Mouse (Mus musculus) kidney, adult 2 months (tissue): ENCODE data around the gene Cdh15. TPM values are rescaled to one million over a fixed set of nuclear protein-coding genes. Genes with fewer than 3 reads are reported as not detected.

Experiments
- DNase-seq: peaks from one replicate; pipeline ENCODE4 v3.0.0; 2021
- H3K27ac ChIP-seq: fragments of 200-500 bp; 2 replicates; pipeline ENCODE4 v1.5.1; 2012; ENCODE audit warnings: low read depth, low read length, control low read depth, inconsistent platforms; ENCODE audit not compliant: insufficient read depth
- H3K27me3 ChIP-seq: fragments of 200-500 bp; replicated peaks from 2 replicates; pipeline ENCODE4 v1.6.1; 2012; ENCODE audit warnings: mild to moderate bottlenecking, moderate library complexity, low read length, inconsistent platforms; ENCODE audit not compliant: control insufficient read depth, insufficient read depth
- H3K36me3 ChIP-seq: fragments of 200-500 bp; 2 replicates; pipeline ENCODE4 v1.6.1; 2012; ENCODE audit warnings: mild to moderate bottlenecking, moderate library complexity, low read length, inconsistent platforms; ENCODE audit not compliant: control insufficient read depth, insufficient read depth
- H3K4me1 ChIP-seq: fragments of 200-500 bp; 2 replicates; pipeline ENCODE4 v1.6.1; 2011; ENCODE audit warnings: low read length; ENCODE audit not compliant: control insufficient read depth, insufficient read depth
- H3K4me3 ChIP-seq: fragments of 200-500 bp; 2 replicates; pipeline ENCODE4 v1.5.1; 2011; ENCODE audit warnings: mild to moderate bottlenecking, low read depth, low read length, control low read depth; ENCODE audit not compliant: insufficient read depth
- CTCF ChIP-seq: fragments of 200-500 bp; conservative IDR thresholded peaks from 2 replicates; pipeline ENCODE4 v1.5.1; 2011; ENCODE audit warnings: low read depth, mild to moderate bottlenecking, control low read depth, low read length, moderate library complexity, mixed read lengths; ENCODE audit not compliant: insufficient read depth, insufficient read length
- POLR2A ChIP-seq: fragments of 200-500 bp; IDR thresholded peaks from one replicate; pipeline ENCODE4 v1.6.1; 2011; ENCODE audit warnings: low read depth, low read length, control low read depth
- WGBS: fragments of 180-500 bp; shearing (Covaris S2); methylation state at CpG from one replicate; pipeline ENCODE4 v1.1.7; 2018; 5-methylcytosine and 5-hydroxymethylcytosine counted together
- polyA plus RNA-seq: library from polyadenylated mRNA; depleted of rRNA; stranded (reverse); fragments of >200 nt; gene quantifications from 2 replicates; pipeline ENCODE4 v1.2.3, GENCODE M21; 2012

Cdh15 gene
- polyA plus RNA-seq, 1 experiment, result 0.11 TPM

GRCm38 (mm10) chr8:122825408-122825807 is 22.4 kb upstream of the Cdh15 start:
- Histone ChIP-seq H3K4me3 (no peak overlapping the region), H3K27ac (no peak overlapping the region; the same call in 1 of the 2 replicates), H3K27me3 (no peaks in the 10 kb centered on the region), H3K36me3 (no peaks in the 10 kb centered on the region), H3K4me1 (peaks cover 12% of the 10 kb centered on the region)
- no peak for DNase-seq
- 68% methylated on average over 8 of the region's 8 CpGs for WGBS
- TF ChIP-seq CTCF (no peak), POLR2A (no peak)

- no peak for DNase-seq
- H3K27me3 ChIP-seq, result no peaks in the 10 kb centered on the region
- H3K4me1 ChIP-seq, result peaks cover 9% of the 10 kb centered on the region
- no peaks in the 10 kb centered on the region for H3K36me3 ChIP-seq
- H3K4me3 ChIP-seq, result no peak overlapping the region
- 70% methylated on average over 3 of the region's 3 CpGs for WGBS
- no peak overlapping the region for H3K27ac ChIP-seq
- TF ChIP-seq CTCF, result no peak
These were observed 18.4 kb upstream of the Cdh15 start for GRCm38 (mm10) chr8:122829396-122829795.

- H3K27me3 ChIP-seq, result no peaks in the 10 kb centered on the region
- DNase-seq, result peak; percentile 91
- TF ChIP-seq POLR2A (no peak), CTCF (peak; percentile 99; the same call in 1 of the 2 replicates)
- H3K36me3 ChIP-seq, result no peaks in the 10 kb centered on the region
- H3K4me1 ChIP-seq, result peaks cover 2% of the 10 kb centered on the region
- no peak overlapping the region for H3K27ac ChIP-seq
- H3K4me3 ChIP-seq, result no peak overlapping the region
- WGBS, result 38% methylated on average over 8 of the region's 8 CpGs
These were observed 17.3 kb upstream of the Cdh15 start for GRCm38 (mm10) chr8:122830349-122831061.

- Histone ChIP-seq H3K4me3 (no peak overlapping the region), H3K27ac (no peak overlapping the region), H3K4me1 (no peaks in the 10 kb centered on the region), H3K27me3 (no peaks in the 10 kb centered on the region), H3K36me3 (no peaks in the 10 kb centered on the region)
- peak; percentile 52 for DNase-seq
- no peak for TF ChIP-seq CTCF
- no peak for TF ChIP-seq POLR2A
- 79% methylated on average over 8 of the region's 8 CpGs for whole genome bisulfite sequencing
These were observed 13.3 kb upstream of the Cdh15 start for GRCm38 (mm10) chr8:122834416-122834815.

DNA sequence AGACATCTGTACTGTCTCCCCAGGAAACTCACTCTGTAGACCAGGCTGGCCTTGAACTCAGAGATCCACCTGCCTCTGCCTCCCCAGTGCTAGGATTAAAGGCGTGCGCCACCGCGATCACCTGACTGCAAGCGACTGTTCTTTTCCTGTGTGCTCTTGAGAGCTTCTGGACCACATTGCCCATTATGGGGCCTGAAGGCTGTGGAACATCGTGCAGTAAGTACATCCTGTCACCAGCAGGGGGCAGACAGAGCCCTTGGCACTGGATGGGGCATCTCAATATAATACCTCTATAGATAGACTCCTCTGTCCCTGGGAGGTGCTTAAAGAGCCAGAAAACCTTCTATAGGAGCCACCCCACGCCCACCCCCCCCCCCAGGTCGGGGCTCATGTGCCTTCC is 12.8 kb upstream of the Cdh15 start:
- H3K36me3 ChIP-seq, result no peaks in the 10 kb centered on the region
- no peaks in the 10 kb centered on the region for H3K4me1 ChIP-seq
- no peak overlapping the region for H3K27ac ChIP-seq
- TF ChIP-seq CTCF (peak; percentile 91), POLR2A (no peak)
- H3K27me3 ChIP-seq, result no peaks in the 10 kb centered on the region
- DNase-seq, result peak; percentile 76
- H3K4me3 ChIP-seq, result no peak overlapping the region
- 23% methylated on average over 8 of the region's 8 CpGs for WGBS

- Histone ChIP-seq H3K27me3 (no peaks in the 10 kb centered on the region), H3K27ac (no peak overlapping the region), H3K36me3 (no peaks in the 10 kb centered on the region), H3K4me1 (no peaks in the 10 kb centered on the region), H3K4me3 (no peak overlapping the region)
- 82% methylated on average over 12 of the region's 12 CpGs for WGBS
- TF ChIP-seq POLR2A (no peak), CTCF (no peak)
- no peak for DNase-seq
These were observed 11.6 kb upstream of the Cdh15 start for GRCm38 (mm10) chr8:122836199-122836598.

- no peak overlapping the region for H3K4me3 ChIP-seq
- 76% methylated on average over 13 of the region's 13 CpGs for WGBS
- no peaks in the 10 kb centered on the region for H3K4me1 ChIP-seq
- H3K36me3 ChIP-seq, result no peaks in the 10 kb centered on the region
- no peak for DNase-seq
- no peaks in the 10 kb centered on the region for H3K27me3 ChIP-seq
- no peak overlapping the region for H3K27ac ChIP-seq
- TF ChIP-seq CTCF, result no peak
- TF ChIP-seq POLR2A, result no peak
These were observed 11.1 kb upstream of the Cdh15 start for GRCm38 (mm10) chr8:122836696-122837095.
